Mouse (Mus musculus): Measurements from ENCODE around the gene Rad51ap2. TPM values are rescaled to one million over a fixed set of nuclear protein-coding genes. Genes with fewer than 3 reads are reported as not detected.

Gene Rad51ap2
- polyA plus RNA-seq, 1 experiment: not detected

GRCm38 (mm10) chr12:11435246-11436022, 20.4 kb upstream of the Rad51ap2 start:
- no peak for DNase-seq (ENCODE audit: low read depth in 1 of 2, low spot score in 2 of 2)
- no peaks in the 10 kb centered on the region; the same call in 1 of the 2 replicates for H3K27me3 ChIP-seq (ENCODE audit: control insufficient read depth, insufficient read depth, low read length)
- TF ChIP-seq CTCF (IDR thresholded peaks at IDR 0.05; ENCODE audit: extremely low read depth, insufficient read depth, insufficient read length, insufficient replicate concordance) (no peak), POLR2A (IDR thresholded peaks at IDR 0.05; ENCODE audit: low read depth, low read length) (no peak)
- no peaks in the 10 kb centered on the region for H3K4me1 ChIP-seq (ENCODE audit: control insufficient read depth, insufficient read depth, insufficient read length)
- WGBS: 13% methylated on average over 15 of the region's 15 CpGs
- H3K27ac ChIP-seq (ENCODE audit: insufficient read depth, low read length): no peak overlapping the region
- H3K36me3 ChIP-seq (ENCODE audit: control insufficient read depth, insufficient read depth, low read length): no peaks in the 10 kb centered on the region
- no peak overlapping the region for H3K4me3 ChIP-seq (ENCODE audit: extremely low read depth, insufficient read depth, insufficient read length)

GRCm38 (mm10) chr12:11436023-11436350, 19.9 kb upstream of the Rad51ap2 start:
- no peaks in the 10 kb centered on the region for H3K36me3 ChIP-seq (ENCODE audit: control insufficient read depth, insufficient read depth, low read length)
- H3K27me3 ChIP-seq (ENCODE audit: control insufficient read depth, insufficient read depth, low read length): no peaks in the 10 kb centered on the region; the same call in 1 of the 2 replicates
- no peak overlapping the region for H3K27ac ChIP-seq (ENCODE audit: insufficient read depth, low read length)
- H3K4me1 ChIP-seq (ENCODE audit: control insufficient read depth, insufficient read depth, insufficient read length): no peaks in the 10 kb centered on the region
- 8% methylated on average over 12 of the region's 12 CpGs for WGBS
- DNase-seq (ENCODE audit: low read depth in 1 of 2, low spot score in 2 of 2): no peak
- no peak overlapping the region for H3K4me3 ChIP-seq (ENCODE audit: extremely low read depth, insufficient read depth, insufficient read length)
- TF ChIP-seq POLR2A (IDR thresholded peaks at IDR 0.05; ENCODE audit: low read depth, low read length): no peak
- no peak for TF ChIP-seq CTCF (IDR thresholded peaks at IDR 0.05; ENCODE audit: extremely low read depth, insufficient read depth, insufficient read length, insufficient replicate concordance)

- H3K4me1 ChIP-seq (ENCODE audit: control insufficient read depth, insufficient read depth, insufficient read length): no peaks in the 10 kb centered on the region
- no peaks in the 10 kb centered on the region for H3K36me3 ChIP-seq (ENCODE audit: control insufficient read depth, insufficient read depth, low read length)
- H3K4me3 ChIP-seq (ENCODE audit: extremely low read depth, insufficient read depth, insufficient read length): 0 out of 2 replicates have a peak within 1 kb of the TSS, but pooled peaks have one; percentile 14
- TF ChIP-seq CTCF (IDR thresholded peaks at IDR 0.05; ENCODE audit: extremely low read depth, insufficient read depth, insufficient read length, insufficient replicate concordance): no peak
- no peak for TF ChIP-seq POLR2A (IDR thresholded peaks at IDR 0.05; ENCODE audit: low read depth, low read length)
- DNase-seq (ENCODE audit: low read depth in 1 of 2, low spot score in 2 of 2): no peak
- H3K27me3 ChIP-seq (ENCODE audit: control insufficient read depth, insufficient read depth, low read length): no peaks in the 10 kb centered on the region; the same call in 1 of the 2 replicates
- no peak within 1 kb of the TSS for H3K27ac ChIP-seq (ENCODE audit: insufficient read depth, low read length)
- 6% methylated on average over 34 of the region's 34 CpGs for WGBS
Observed at GRCm38 (mm10) chr12:11436497-11437265, 19.2 kb upstream of the Rad51ap2 start, which contains the start of gene Vsnl1. TSS of gene Vsnl1 (minus strand) at chr12:11436613.

- TF ChIP-seq CTCF (IDR thresholded peaks at IDR 0.05; ENCODE audit: extremely low read depth, insufficient read depth, insufficient read length, insufficient replicate concordance) (no peak), POLR2A (IDR thresholded peaks at IDR 0.05; ENCODE audit: low read depth, low read length) (no peak)
- Histone ChIP-seq H3K27ac (ENCODE audit: insufficient read depth, low read length) (no peak overlapping the region), H3K4me3 (ENCODE audit: extremely low read depth, insufficient read depth, insufficient read length) (no peak overlapping the region), H3K27me3 (ENCODE audit: control insufficient read depth, insufficient read depth, low read length) (no peaks in the 10 kb centered on the region; the same call in 1 of the 2 replicates), H3K36me3 (ENCODE audit: control insufficient read depth, insufficient read depth, low read length) (no peaks in the 10 kb centered on the region), H3K4me1 (ENCODE audit: control insufficient read depth, insufficient read depth, insufficient read length) (no peaks in the 10 kb centered on the region)
- peak in 1 of 2 experiments; percentile 18 for DNase-seq (ENCODE audit: low read depth in 1 of 2, low spot score in 2 of 2)
- 26% methylated on average over 17 of the region's 17 CpGs for WGBS
Observed at GRCm38 (mm10) chr12:11437266-11437906, 18.5 kb upstream of the Rad51ap2 start.

GRCm38 (mm10) chr12:11437907-11438447, 17.9 kb upstream of the Rad51ap2 start:
- WGBS: 34% methylated on average over 23 of the region's 23 CpGs

GRCm38 (mm10) chr12:11454146-11454545, 1.7 kb upstream of the Rad51ap2 start:
- WGBS: 75% methylated on average over 5 of the region's 5 CpGs

More at GRCm38 (mm10) chr12:11437907-11438447, 17.9 kb upstream of the Rad51ap2 start:
- Histone ChIP-seq H3K4me3 (ENCODE audit: extremely low read depth, insufficient read depth, insufficient read length) (no peak overlapping the region), H3K27ac (ENCODE audit: insufficient read depth, low read length) (no peak overlapping the region), H3K36me3 (ENCODE audit: control insufficient read depth, insufficient read depth, low read length) (no peaks in the 10 kb centered on the region), H3K4me1 (ENCODE audit: control insufficient read depth, insufficient read depth, insufficient read length) (no peaks in the 10 kb centered on the region), H3K27me3 (ENCODE audit: control insufficient read depth, insufficient read depth, low read length) (no peaks in the 10 kb centered on the region; the same call in 1 of the 2 replicates)
- DNase-seq (ENCODE audit: low read depth in 1 of 2, low spot score in 2 of 2): no peak
- TF ChIP-seq POLR2A (IDR thresholded peaks at IDR 0.05; ENCODE audit: low read depth, low read length) (no peak), CTCF (IDR thresholded peaks at IDR 0.05; ENCODE audit: extremely low read depth, insufficient read depth, insufficient read length, insufficient replicate concordance) (no peak)

More at GRCm38 (mm10) chr12:11454146-11454545, 1.7 kb upstream of the Rad51ap2 start:
- no peak overlapping the region for H3K4me3 ChIP-seq (ENCODE audit: extremely low read depth, insufficient read depth, insufficient read length)
- DNase-seq (ENCODE audit: low read depth in 1 of 2, low spot score in 2 of 2): no peak
- peaks cover 2% of the 10 kb centered on the region; the same call in 1 of the 2 replicates for H3K4me1 ChIP-seq (ENCODE audit: control insufficient read depth, insufficient read depth, insufficient read length)
- H3K27me3 ChIP-seq (ENCODE audit: control insufficient read depth, insufficient read depth, low read length): peaks cover 8% of the 10 kb centered on the region
- TF ChIP-seq POLR2A (IDR thresholded peaks at IDR 0.05; ENCODE audit: low read depth, low read length): no peak
- TF ChIP-seq CTCF (IDR thresholded peaks at IDR 0.05; ENCODE audit: extremely low read depth, insufficient read depth, insufficient read length, insufficient replicate concordance): no peak
- H3K36me3 ChIP-seq (ENCODE audit: control insufficient read depth, insufficient read depth, low read length): no peaks in the 10 kb centered on the region
- no peak overlapping the region for H3K27ac ChIP-seq (ENCODE audit: insufficient read depth, low read length)

All from spleen, adult 2 months (tissue).